Mouse (Mus musculus) mature B cell (primary cell): ENCODE results near the gene Ppard.
"Not testable (repeated sequence)": the region's sequence is repeated elsewhere in the genome, so short reads cannot be mapped to it uniquely, and the experiment has no call there.

ENCODE experiments used
- in situ Hi-C: fragments of 300-500 bp; cut with MboI; formaldehyde crosslinking; loops from 2 replicates; pipeline ENCODE4 v1.14.3; 2019

Ppard gene

GRCm38 (mm10) chr17:28232475-28233060 is at the start of gene Ppard:
Ppard (plus strand) TSS chr17:28232700.
- in situ Hi-C loops: no loop called here

- in situ Hi-C loops: no loop called here
These were observed 47.4 kb upstream of the Ppard start for GRCm38 (mm10) chr17:28184971-28185638.

- in situ Hi-C loops: no loop called here
These were observed 44.2 kb upstream of the Ppard start for GRCm38 (mm10) chr17:28188313-28188712.

- in situ Hi-C loops: no loop called here
These were observed 39.7 kb upstream of the Ppard start for GRCm38 (mm10) chr17:28192754-28193153.

- in situ Hi-C loops: no loop called here
These were observed 38.9 kb upstream of the Ppard start for GRCm38 (mm10) chr17:28193559-28193958.

- in situ Hi-C loops: no loop called here
These were observed 37.5 kb upstream of the Ppard start for GRCm38 (mm10) chr17:28195033-28195432.

- in situ Hi-C loops: no loop called here
These were observed 34.9 kb upstream of the Ppard start for GRCm38 (mm10) chr17:28197646-28198045.

- in situ Hi-C loops: no loop called here
These were observed 30.5 kb upstream of the Ppard start for GRCm38 (mm10) chr17:28201982-28202381.

- in situ Hi-C loops: no loop called here
These were observed 28.3 kb upstream of the Ppard start for GRCm38 (mm10) chr17:28204052-28204720.

GRCm38 (mm10) chr17:28205443-28205842 is 27.1 kb upstream of the Ppard start:
- in situ Hi-C loops: no loop called here

GRCm38 (mm10) chr17:28207092-28207491 is 25.4 kb upstream of the Ppard start:
- in situ Hi-C loops: no loop called here

GRCm38 (mm10) chr17:28207591-28208313 is 24.7 kb upstream of the Ppard start, which contains the start of gene Def6:
Def6 (plus strand) TSS chr17:28207778.
- in situ Hi-C loops: no loop called here

GRCm38 (mm10) chr17:28208314-28208612 is 24.2 kb upstream of the Ppard start:
- in situ Hi-C loops: no loop called here

- in situ Hi-C loops: no loop called here
These were observed 22.9 kb upstream of the Ppard start for GRCm38 (mm10) chr17:28209457-28210110.

GRCm38 (mm10) chr17:28211921-28212341 is 20.6 kb upstream of the Ppard start:
- in situ Hi-C loops: no loop called here

- in situ Hi-C loops: no loop called here
These were observed 20.1 kb upstream of the Ppard start for GRCm38 (mm10) chr17:28212391-28212790.

- in situ Hi-C loops: no loop called here
These were observed 19.3 kb upstream of the Ppard start for GRCm38 (mm10) chr17:28213236-28213635.

- in situ Hi-C loops: loop anchor here (5.0 kb wide), 1 partner anchor 91 kb away; no protein-coding TSS in a partner anchor
These were observed 15.7 kb upstream of the Ppard start for GRCm38 (mm10) chr17:28216791-28217190.

GRCm38 (mm10) chr17:28217721-28218649 is 14.5 kb upstream of the Ppard start:
- in situ Hi-C loops: loop anchor here (5.0 kb wide), 1 partner anchor 89 kb away; no protein-coding TSS in a partner anchor

GRCm38 (mm10) chr17:28222463-28222862 is 10.0 kb upstream of the Ppard start:
- in situ Hi-C loops: not testable (repeated sequence)
